Mouse (Mus musculus) spleen, adult 2 months (tissue): Measurements from ENCODE around the gene Tpm1.

Source experiments
- CTCF ChIP-seq: fragments of 200-500 bp; IDR thresholded peaks from 2 replicates; pipeline ENCODE4 v1.5.1; 2011; ENCODE audit warnings: mild to moderate bottlenecking, inconsistent platforms; ENCODE audit not compliant: insufficient read depth, insufficient read length, insufficient replicate concordance; ENCODE audit errors: extremely low read depth
- POLR2A ChIP-seq: fragments of 200-500 bp; IDR thresholded peaks from 2 replicates; pipeline ENCODE4 v1.6.1; 2011; ENCODE audit warnings: low read depth, low read length, inconsistent platforms

- TF ChIP-seq CTCF (no peak), POLR2A (no peak)
These were observed 37.7 kb downstream of the Tpm1 start for GRCm38 (mm10) chr9:67011483-67011882.
